Mouse (Mus musculus) liver, postnatal 0 days (tissue): ENCODE measurements around the gene Lysmd3.

Experiments
- CTCF ChIP-seq: sonication (generic); IDR thresholded peaks from 2 replicates; pipeline ENCODE4 v1.5.1; 2016; ENCODE audit warnings: antibody characterized with exemption, low read depth
- EP300 ChIP-seq: IDR thresholded peaks from 2 replicates; pipeline ENCODE4 v1.6.1; 2016; ENCODE audit warnings: antibody characterized with exemption, low read depth, mild to moderate bottlenecking

DNA sequence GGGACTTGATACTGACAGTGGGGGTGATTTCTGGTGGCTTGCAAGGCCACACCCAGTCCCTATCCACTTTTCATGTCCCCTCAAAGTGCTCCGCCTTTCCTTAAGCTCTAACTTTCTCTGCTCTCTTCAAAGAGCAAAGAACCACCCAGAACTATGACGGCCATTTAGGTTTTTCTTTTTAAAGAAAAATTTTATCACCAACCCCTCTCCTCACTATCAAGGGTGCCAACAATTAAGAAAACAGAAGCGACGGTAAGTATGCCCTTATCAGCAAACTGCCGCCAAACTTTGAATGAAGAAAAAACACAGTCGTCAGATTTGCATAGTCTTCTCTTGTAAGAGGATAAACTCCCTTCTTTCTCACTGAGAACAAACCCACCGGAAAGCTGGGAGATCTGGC lies 52.8 kb downstream of the Lysmd3 start:
- no peak for TF ChIP-seq CTCF
- no peak for TF ChIP-seq EP300
